Mouse (Mus musculus): Measurements from ENCODE around the gene Wsb2.

DNA sequence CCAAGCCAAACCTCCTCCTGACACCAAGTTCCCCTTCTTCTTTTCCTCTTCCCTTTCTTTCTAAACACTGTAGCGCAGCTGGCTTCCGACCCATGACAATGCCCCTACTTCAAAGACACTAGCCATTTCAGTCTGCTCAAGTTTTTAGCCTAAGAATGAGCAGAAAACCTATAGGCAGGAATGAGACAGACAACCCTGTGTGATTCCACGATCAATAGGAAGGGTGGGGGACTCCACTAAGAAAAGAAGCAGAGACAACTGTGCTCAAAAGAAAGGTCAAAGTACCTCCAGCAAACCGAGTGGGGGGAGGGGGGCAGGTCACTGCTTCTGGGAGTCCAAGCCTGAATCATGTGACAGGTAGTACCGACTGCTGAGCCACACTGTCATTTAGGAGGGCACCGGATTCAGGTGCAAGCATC is 39.5 kb downstream of the Wsb2 start:
- TF ChIP-seq CTCF (IDR thresholded peaks at IDR 0.05; ENCODE audit: insufficient read depth, low read length) (no peak), POLR2A (IDR thresholded peaks at IDR 0.05; ENCODE audit: borderline replicate concordance, extremely low read depth, low read depth, low read length) (no peak)

Measured in lung, adult 2 months (tissue).